In the genomic region with DNA sequence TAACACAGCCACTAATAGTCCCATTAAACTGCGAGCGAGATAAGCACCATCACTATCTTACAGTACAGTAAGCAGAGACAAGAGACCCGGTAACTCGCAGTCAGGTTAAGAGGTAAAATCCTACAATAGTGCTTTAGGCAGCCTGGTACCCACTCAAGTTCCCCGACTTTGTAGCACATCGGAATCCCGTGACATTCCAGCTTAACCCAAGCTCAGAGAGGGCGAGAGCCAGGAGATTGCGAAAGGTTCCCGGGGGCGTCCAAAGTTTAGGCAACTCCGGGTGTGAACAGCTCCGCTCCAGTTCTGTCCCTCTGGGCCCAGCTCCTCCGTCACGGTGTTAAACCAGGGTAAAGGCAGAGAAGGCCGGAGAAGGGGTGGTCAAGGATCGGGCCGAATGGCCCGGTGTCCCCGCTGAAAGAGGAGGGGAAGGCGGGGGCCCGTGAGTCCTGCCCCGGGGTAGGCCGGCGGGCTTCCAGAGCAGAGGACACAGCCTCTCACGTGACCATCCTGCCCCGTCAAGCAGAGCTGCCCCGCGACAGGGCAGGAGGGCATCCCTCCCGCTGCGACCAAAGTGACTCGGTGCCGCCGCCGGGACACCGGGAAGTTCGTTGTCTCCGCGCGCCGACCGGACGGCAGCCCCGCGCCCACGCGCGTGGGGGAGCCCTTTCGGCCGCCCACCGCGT, we compare ENCODE assay signal across 7 mouse cellular contexts. TPM values are rescaled to one million over a fixed set of nuclear protein-coding genes. Genes with fewer than 3 reads are reported as not detected.
A peak's percentile ranks its signal among the peaks of the same experiment; 100 is the strongest.
DNase-seq lines count a peak whose midpoint lies in the region; ATAC-seq lines count a peak whose summit lies in the region.

No protein-coding gene starts in this region.

- H3K4me2 ChIP-seq in heart, embryonic 13.5 days = peak overlapping the region; percentile 68

- H3K4me1 ChIP-seq in heart, embryonic 13.5 days = peaks cover 45% of the 10 kb centered on the region

- no peaks in the 10 kb centered on the region for H3K27me3 ChIP-seq in heart, embryonic 13.5 days (replicated peaks)

- WGBS in heart, embryonic 13.5 days = under 1% methylated on average over 52 of the region's 52 CpGs

- H3K4me3 ChIP-seq in heart, embryonic 13.5 days = peak overlapping the region; percentile 75

- H3K36me3 ChIP-seq in heart, embryonic 13.5 days = peaks cover 7% of the 10 kb centered on the region

- peak overlapping the region; percentile 80 for H3K27ac ChIP-seq in heart, embryonic 13.5 days (replicated peaks)

- peak overlapping the region; percentile 90 for H3K9ac ChIP-seq in heart, embryonic 13.5 days

- no peaks in the 10 kb centered on the region for H3K9me3 ChIP-seq in heart, embryonic 13.5 days

- peak; percentile 42 for DNase-seq in MN1 (ENCODE audit: low spot score)
- peak; percentile 56 for DNase-seq in brain, adult 2 months (ENCODE audit: low read depth, low spot score)
- peak; percentile 65 for DNase-seq in fat pad, adult 2 months (ENCODE audit: extremely low read depth, low read depth, low spot score)
- DNase-seq in kidney, postnatal 10 days = peak; percentile 81
- peak; percentile 83 for DNase-seq in lung, postnatal 14 days
- peak; percentile 16 for DNase-seq in retina, postnatal 7 days (ENCODE audit: low read depth, low spot score)

- ATAC-seq in heart, embryonic 13.5 days (ENCODE audit: extremely low read depth, insufficient number of reproducible peaks, low FRiP score, low TSS enrichment) = peak; percentile 70

RNA-seq across cellular contexts. Expression of a gene that starts 0.6 kb away (rescaled TPM):
- polyA plus RNA-seq in heart, embryonic 13.5 days (2015; fragmentation: Nextera tagmentation; extraction: Ambion mirVana) = 78.2 and 88.4 TPM in 2 replicates

Comparison
In these comparisons a context has a peak if more than half of its experiments do, and no peak if none do; other contexts are left out.
1. Peak in every context shown above with its lines: DNase-seq, ATAC-seq, H3K4me3 ChIP-seq and H3K27ac ChIP-seq.
2. DNase-seq: peak in every context shown above with its lines; median percentile 83 in lung, postnatal 14 days; 81 in kidney, postnatal 10 days; 65 in fat pad, adult 2 months; 56 in brain, adult 2 months; 42 in MN1; 16 in retina, postnatal 7 days.